Mouse (Mus musculus): Measurements from ENCODE around the gene Ipo9. TPM values are rescaled to one million over a fixed set of nuclear protein-coding genes. Genes with fewer than 3 reads are reported as not detected.

Ipo9 gene
- 164 and 183 TPM in 2 replicates for polyA plus RNA-seq (2016; fragmentation: Nextera tagmentation; extraction: Ambion mirVana)

DNA sequence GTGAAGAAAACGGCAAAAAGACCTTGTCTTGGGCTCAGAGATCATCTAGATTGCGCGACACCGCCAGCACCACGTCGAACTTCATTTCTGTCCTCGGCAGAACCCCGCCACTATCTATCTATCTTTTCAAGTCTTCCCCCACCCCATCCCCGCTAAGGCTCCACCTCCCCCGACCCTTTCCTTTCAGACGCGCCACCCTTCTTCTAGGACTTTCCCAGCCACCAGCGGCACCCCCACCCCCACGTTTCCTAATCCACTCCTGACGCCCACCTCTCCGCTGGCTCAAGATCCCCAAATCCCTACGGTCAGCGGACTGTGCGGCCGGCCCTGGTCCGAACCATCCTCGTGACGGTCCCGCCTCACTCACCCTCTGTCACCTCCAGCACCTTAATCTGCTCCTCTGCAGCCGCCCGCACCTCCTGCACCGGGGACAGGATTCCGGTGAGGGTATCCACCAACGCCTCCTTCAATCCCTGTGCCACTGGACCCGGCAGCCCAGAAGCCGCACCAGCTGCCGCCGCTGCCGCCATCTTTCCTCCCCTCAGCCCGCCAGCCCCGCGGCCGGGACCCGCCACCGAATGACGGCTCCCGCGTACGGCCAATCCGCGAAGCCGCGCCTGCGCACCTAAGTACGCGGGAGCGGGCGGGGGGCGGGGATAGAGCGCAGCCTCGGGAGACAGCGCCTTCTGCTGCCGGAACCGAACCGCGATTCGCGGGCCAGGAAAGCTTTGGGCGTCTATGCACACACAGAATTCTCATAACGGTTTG is at the start of gene Ipo9:
TSS of gene Ipo9 (minus strand) at position 599 of the 768 bp plus-strand sequence.
- WGBS = under 1% methylated on average over 65 of the region's 65 CpGs
- Histone ChIP-seq H3K27me3 (no peaks in the 10 kb centered on the region), H3K4me2 (replicated peaks) (peak within 1 kb of the TSS; percentile 59), H3K4me3 (peak within 1 kb of the TSS; percentile 93), H3K27ac (peak within 1 kb of the TSS; percentile 92), H3K9me3 (replicated peaks) (no peaks in the 10 kb centered on the region), H3K4me1 (peaks cover 34% of the 10 kb centered on the region), H3K36me3 (peaks cover 17% of the 10 kb centered on the region), H3K9ac (peak within 1 kb of the TSS; percentile 91)
- peak; percentile 96 for ATAC-seq (ENCODE audit: low FRiP score)

DNA sequence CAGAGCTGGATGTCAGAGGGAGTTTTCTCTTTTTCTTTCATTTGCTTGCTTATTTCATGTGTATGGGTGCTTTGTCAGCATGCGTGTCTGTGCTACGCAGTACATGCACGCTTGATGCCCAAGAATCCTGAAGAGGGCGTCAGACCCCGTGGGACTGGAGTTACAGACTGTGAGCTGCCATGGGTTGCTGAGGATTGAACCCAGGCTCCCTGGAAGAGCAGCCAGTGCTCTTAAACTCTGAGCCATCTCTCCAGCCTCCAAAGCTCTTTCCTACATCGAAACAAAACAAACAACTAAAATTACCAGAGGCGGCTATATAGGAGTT is 45.2 kb upstream of the Ipo9 start:
- H3K9ac ChIP-seq = no peak overlapping the region; the same call in 1 of the 2 replicates
- H3K36me3 ChIP-seq = peaks cover 23% of the 10 kb centered on the region
- 83% methylated on average over 7 of the region's 7 CpGs for WGBS
- H3K9me3 ChIP-seq (replicated peaks) = no peaks in the 10 kb centered on the region
- H3K4me2 ChIP-seq (replicated peaks) = no peak overlapping the region
- H3K4me1 ChIP-seq = peaks cover 10% of the 10 kb centered on the region
- peak overlapping the region; percentile 24 for H3K27ac ChIP-seq
- no peaks in the 10 kb centered on the region for H3K27me3 ChIP-seq
- no peak overlapping the region for H3K4me3 ChIP-seq
- no peak for ATAC-seq (ENCODE audit: low FRiP score)

DNA sequence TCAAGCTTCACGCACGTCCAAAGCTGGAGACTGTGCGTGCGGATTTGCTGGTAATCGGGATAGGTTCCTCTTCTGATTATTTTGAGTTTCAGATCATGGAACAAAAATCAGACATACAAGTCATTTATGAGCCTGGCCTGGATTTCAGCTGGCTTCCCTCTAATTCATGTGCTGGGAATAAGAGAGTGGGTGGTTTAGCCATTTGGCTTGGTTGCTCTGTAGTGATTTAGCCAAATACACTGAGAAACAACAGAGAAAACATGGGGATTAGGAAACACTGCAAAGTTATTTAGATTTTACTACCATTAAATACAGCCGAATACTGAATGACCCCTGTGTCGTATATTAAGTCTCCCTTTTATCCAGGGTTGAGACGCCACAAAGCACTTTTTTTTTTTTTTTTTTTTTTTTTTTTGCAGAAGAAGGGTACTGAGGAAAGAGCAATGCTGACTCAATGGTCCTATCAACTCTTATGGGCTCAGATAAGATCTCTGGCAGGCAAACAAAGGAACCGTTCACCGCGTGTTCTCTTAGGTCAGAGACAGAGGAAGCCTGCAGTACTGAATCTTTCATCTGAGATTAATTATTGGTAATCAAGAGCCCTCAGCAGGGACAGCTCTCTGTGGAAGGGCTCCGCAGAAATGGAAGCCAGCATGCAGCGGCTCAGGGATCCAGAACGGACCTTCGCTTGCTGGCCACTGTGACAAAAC is 44.7 kb upstream of the Ipo9 start:
- H3K36me3 ChIP-seq = peaks cover 28% of the 10 kb centered on the region
- no peak overlapping the region for H3K4me2 ChIP-seq (replicated peaks)
- WGBS = 64% methylated on average over 15 of the region's 15 CpGs
- no peak overlapping the region for H3K4me3 ChIP-seq
- H3K4me1 ChIP-seq = peaks cover 10% of the 10 kb centered on the region
- peak overlapping the region; percentile 24 for H3K27ac ChIP-seq
- H3K27me3 ChIP-seq = no peaks in the 10 kb centered on the region
- no peak for ATAC-seq (ENCODE audit: low FRiP score)
- no peaks in the 10 kb centered on the region for H3K9me3 ChIP-seq (replicated peaks)
- H3K9ac ChIP-seq = no peak overlapping the region; the same call in 1 of the 2 replicates

- no peaks in the 10 kb centered on the region for H3K9me3 ChIP-seq (replicated peaks)
- no peak overlapping the region for H3K27ac ChIP-seq
- peaks cover 49% of the 10 kb centered on the region for H3K36me3 ChIP-seq
- 85% methylated on average over 5 of the region's 5 CpGs for WGBS
- H3K27me3 ChIP-seq = no peaks in the 10 kb centered on the region
- no peak overlapping the region for H3K9ac ChIP-seq
- no peak overlapping the region for H3K4me2 ChIP-seq (replicated peaks)
- peaks cover 10% of the 10 kb centered on the region for H3K4me1 ChIP-seq
- no peak overlapping the region for H3K4me3 ChIP-seq
- ATAC-seq (ENCODE audit: low FRiP score) = no peak
Measured at GRCm38 (mm10) chr1:135472536-135472935, 42.2 kb upstream of the Ipo9 start.

DNA sequence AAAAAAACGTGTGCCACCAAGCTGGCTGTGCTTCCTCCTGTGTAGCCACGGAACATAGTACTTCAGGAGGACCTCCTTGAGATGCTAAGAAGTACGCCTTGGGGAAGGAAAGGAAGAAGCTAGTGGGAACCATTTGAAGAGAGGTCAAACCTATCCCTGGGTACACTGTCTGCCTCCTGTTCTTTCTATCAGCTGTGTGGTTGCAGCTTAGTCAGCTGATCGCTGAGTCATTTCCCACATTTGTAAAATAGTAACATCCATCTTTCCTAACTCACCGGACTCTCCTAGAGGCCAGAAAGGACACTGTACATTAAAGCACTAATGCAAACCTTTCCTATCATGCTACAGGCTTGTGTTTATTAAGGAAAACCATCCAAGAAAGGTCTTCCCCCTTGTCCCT is 41.4 kb upstream of the Ipo9 start:
- H3K36me3 ChIP-seq = peaks cover 57% of the 10 kb centered on the region

GRCm38 (mm10) chr1:135470546-135470945 is 40.2 kb upstream of the Ipo9 start:
- no peak overlapping the region for H3K4me2 ChIP-seq (replicated peaks)
- 94% methylated on average over 13 of the region's 13 CpGs for WGBS
- H3K27me3 ChIP-seq = no peaks in the 10 kb centered on the region
- no peak overlapping the region for H3K27ac ChIP-seq
- ATAC-seq (ENCODE audit: low FRiP score) = no peak
- H3K4me3 ChIP-seq = no peak overlapping the region
- no peak overlapping the region for H3K9ac ChIP-seq
- no peaks in the 10 kb centered on the region for H3K9me3 ChIP-seq (replicated peaks)
- peaks cover 69% of the 10 kb centered on the region for H3K36me3 ChIP-seq
- H3K4me1 ChIP-seq = peaks cover 4% of the 10 kb centered on the region

More for the DNA sequence above, 41.4 kb upstream of the Ipo9 start:
- Histone ChIP-seq H3K9me3 (replicated peaks) (no peaks in the 10 kb centered on the region), H3K4me3 (no peak overlapping the region), H3K9ac (no peak overlapping the region), H3K4me1 (peaks cover 10% of the 10 kb centered on the region), H3K4me2 (replicated peaks) (no peak overlapping the region), H3K27ac (no peak overlapping the region), H3K27me3 (no peaks in the 10 kb centered on the region)
- ATAC-seq (ENCODE audit: low FRiP score) = no peak
- WGBS = 88% methylated on average over 5 of the region's 5 CpGs

GRCm38 (mm10) chr1:135467462-135467861 is 37.2 kb upstream of the Ipo9 start:
- Histone ChIP-seq H3K36me3 (peaks cover 95% of the 10 kb centered on the region), H3K4me1 (no peaks in the 10 kb centered on the region), H3K4me3 (no peak overlapping the region), H3K4me2 (replicated peaks) (no peak overlapping the region), H3K9me3 (replicated peaks) (no peaks in the 10 kb centered on the region), H3K27me3 (no peaks in the 10 kb centered on the region), H3K27ac (no peak overlapping the region), H3K9ac (no peak overlapping the region)
- 95% methylated on average over 5 of the region's 5 CpGs for WGBS
- no peak for ATAC-seq (ENCODE audit: low FRiP score)

- no peaks in the 10 kb centered on the region for H3K27me3 ChIP-seq
- H3K9ac ChIP-seq = no peak overlapping the region
- ATAC-seq (ENCODE audit: low FRiP score) = no peak
- H3K4me3 ChIP-seq = no peak overlapping the region
- H3K9me3 ChIP-seq (replicated peaks) = no peaks in the 10 kb centered on the region
- peaks cover 91% of the 10 kb centered on the region for H3K36me3 ChIP-seq
- H3K4me2 ChIP-seq (replicated peaks) = no peak overlapping the region
- no peaks in the 10 kb centered on the region for H3K4me1 ChIP-seq
- no peak overlapping the region for H3K27ac ChIP-seq
- 78% methylated on average over 3 of the region's 3 CpGs for WGBS
Measured at GRCm38 (mm10) chr1:135466935-135467334, 36.6 kb upstream of the Ipo9 start.

DNA sequence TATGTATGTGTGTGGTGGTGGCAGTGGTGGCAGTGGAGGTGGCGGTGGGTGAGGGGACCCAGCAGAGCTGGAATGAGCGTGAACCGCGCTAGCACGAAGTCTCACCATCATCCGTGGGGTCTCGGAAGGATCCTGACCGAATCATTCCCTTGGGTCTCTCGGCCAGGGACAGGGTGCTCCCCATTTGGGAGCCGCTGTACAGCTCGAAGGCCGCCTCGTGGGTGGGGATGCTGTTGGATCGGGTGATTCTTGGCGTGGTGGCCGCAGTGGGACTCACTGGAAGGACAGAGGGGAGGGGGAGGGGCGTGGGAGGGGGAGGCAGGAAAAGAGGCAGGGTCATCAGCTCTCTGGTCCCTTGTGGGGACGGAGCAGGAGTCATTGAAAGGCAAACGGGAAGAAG is 35.4 kb upstream of the Ipo9 start:
- no peaks in the 10 kb centered on the region for H3K9me3 ChIP-seq (replicated peaks)
- no peak overlapping the region for H3K4me2 ChIP-seq (replicated peaks)
- no peak overlapping the region for H3K4me3 ChIP-seq
- no peak overlapping the region for H3K27ac ChIP-seq
- H3K27me3 ChIP-seq = no peaks in the 10 kb centered on the region
- ATAC-seq (ENCODE audit: low FRiP score) = no peak
- no peaks in the 10 kb centered on the region for H3K4me1 ChIP-seq
- 89% methylated on average over 19 of the region's 19 CpGs for WGBS
- no peak overlapping the region for H3K9ac ChIP-seq
- H3K36me3 ChIP-seq = peaks cover 83% of the 10 kb centered on the region

DNA sequence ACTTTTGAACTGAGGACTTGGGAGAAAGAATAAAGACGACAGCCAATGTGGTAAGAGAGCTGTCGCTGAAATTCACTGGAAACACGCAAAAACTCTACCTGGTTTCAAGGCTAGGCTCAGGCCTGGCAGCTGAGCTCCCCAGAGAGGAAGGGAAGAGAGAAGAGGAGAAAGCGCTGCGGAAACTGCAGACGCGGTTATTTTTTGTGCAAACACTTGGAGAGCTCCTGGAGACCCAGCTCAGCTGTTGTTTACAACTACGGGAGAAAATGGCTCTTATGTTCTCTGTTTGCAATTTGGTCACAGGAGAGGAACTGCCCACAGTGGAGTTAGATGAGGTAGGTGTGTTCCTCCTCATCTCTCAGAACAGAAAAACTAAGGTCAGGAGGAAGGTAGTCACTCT is 32.4 kb upstream of the Ipo9 start:
- Histone ChIP-seq H3K9me3 (replicated peaks) (no peaks in the 10 kb centered on the region), H3K4me2 (replicated peaks) (no peak overlapping the region), H3K27me3 (no peaks in the 10 kb centered on the region), H3K4me1 (no peaks in the 10 kb centered on the region), H3K4me3 (no peak overlapping the region), H3K9ac (no peak overlapping the region), H3K36me3 (peaks cover 86% of the 10 kb centered on the region), H3K27ac (no peak overlapping the region)
- 78% methylated on average over 8 of the region's 8 CpGs for WGBS
- ATAC-seq (ENCODE audit: low FRiP score) = no peak

- no peak for ATAC-seq (ENCODE audit: low FRiP score)
- H3K27me3 ChIP-seq = no peaks in the 10 kb centered on the region
- no peak overlapping the region for H3K27ac ChIP-seq
- WGBS = 76% methylated on average over 4 of the region's 4 CpGs
- H3K36me3 ChIP-seq = peaks cover 84% of the 10 kb centered on the region
- no peak overlapping the region for H3K4me2 ChIP-seq (replicated peaks)
- no peaks in the 10 kb centered on the region for H3K4me1 ChIP-seq
- H3K4me3 ChIP-seq = no peak overlapping the region
- H3K9me3 ChIP-seq (replicated peaks) = no peaks in the 10 kb centered on the region
- no peak overlapping the region for H3K9ac ChIP-seq
Measured at GRCm38 (mm10) chr1:135462304-135462703, 32.0 kb upstream of the Ipo9 start.

DNA sequence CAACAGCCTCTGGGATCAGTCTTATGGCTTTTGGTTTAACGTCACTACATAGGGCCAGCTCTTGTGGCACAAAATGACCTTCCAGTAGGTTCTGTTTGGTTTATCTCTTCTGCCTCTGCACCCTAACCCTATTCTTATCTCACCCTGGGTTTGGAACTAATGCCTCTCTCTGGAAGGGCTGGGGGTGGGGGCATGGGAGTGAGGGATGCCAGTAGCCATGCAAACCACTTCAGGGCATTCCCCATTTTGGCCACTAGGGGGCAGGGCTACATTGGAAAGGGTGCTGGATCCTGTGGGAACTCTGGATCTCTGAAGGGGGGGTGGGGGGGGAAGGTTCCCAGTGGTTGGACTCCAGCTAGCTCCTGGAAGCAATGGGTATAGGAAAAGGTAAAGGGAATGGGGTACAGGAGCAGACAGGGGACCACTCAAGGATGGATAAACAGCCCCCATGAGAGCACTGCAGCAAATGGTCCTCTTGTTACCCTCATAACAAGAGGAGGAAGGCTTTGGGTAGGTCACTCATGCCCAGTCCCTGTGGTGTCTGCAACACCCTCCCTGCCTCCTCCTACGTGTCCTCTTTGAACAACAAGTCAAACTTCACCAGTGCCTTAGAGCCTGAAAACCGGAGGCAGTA is 30.9 kb upstream of the Ipo9 start:
- Histone ChIP-seq H3K36me3 (peaks cover 84% of the 10 kb centered on the region), H3K4me3 (no peak overlapping the region), H3K4me2 (replicated peaks) (no peak overlapping the region), H3K27ac (no peak overlapping the region), H3K27me3 (no peaks in the 10 kb centered on the region), H3K9ac (no peak overlapping the region), H3K4me1 (no peaks in the 10 kb centered on the region), H3K9me3 (replicated peaks) (no peaks in the 10 kb centered on the region)
- WGBS = 87% methylated on average over 3 of the region's 3 CpGs
- ATAC-seq (ENCODE audit: low FRiP score) = 0 out of 2 replicates have a peak, but pooled peaks have one; percentile 11

All from hindbrain, embryonic 12.5 days (tissue).